Mouse (Mus musculus) neutrophil, adult 59 days (primary cell): ENCODE results near the gene Reln. TPM values are rescaled to one million over a fixed set of nuclear protein-coding genes. Genes with fewer than 3 reads are reported as not detected.

Experiments
- total RNA-seq, 2 experiments: library from RNA; stranded (reverse); gene quantifications; 1 replicate in 1 of 2; 2 replicates in 1 of 2; pipeline ENCODE4 v1.2.4; 2023

Gene Reln
- 1 to 10 TPM; 1.2 TPM for total RNA-seq

DNA sequence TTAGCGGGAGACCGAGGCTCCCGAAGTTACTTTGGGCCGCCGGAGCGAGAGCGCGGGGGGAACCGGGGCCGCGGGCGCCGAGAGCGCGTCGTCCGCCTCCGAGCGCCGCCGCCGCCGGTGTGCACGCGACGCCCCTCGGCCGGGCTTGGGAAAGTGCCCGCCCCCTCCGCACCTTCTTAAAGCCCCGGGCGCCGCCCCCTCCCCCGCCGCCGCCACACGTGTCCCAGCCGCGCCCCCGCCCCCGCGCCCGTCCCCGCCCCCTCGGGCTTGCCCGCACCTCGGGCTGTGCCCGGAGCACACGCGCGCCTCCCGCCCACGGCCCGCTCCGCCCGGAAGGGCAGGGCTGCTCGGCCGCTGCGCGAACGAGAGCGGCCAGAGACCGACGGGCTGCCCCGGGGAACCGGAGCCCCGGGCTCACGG, at the start of gene Reln:
TSS of gene Reln (minus strand) at position 147 of the 420 bp plus-strand sequence.

DNA sequence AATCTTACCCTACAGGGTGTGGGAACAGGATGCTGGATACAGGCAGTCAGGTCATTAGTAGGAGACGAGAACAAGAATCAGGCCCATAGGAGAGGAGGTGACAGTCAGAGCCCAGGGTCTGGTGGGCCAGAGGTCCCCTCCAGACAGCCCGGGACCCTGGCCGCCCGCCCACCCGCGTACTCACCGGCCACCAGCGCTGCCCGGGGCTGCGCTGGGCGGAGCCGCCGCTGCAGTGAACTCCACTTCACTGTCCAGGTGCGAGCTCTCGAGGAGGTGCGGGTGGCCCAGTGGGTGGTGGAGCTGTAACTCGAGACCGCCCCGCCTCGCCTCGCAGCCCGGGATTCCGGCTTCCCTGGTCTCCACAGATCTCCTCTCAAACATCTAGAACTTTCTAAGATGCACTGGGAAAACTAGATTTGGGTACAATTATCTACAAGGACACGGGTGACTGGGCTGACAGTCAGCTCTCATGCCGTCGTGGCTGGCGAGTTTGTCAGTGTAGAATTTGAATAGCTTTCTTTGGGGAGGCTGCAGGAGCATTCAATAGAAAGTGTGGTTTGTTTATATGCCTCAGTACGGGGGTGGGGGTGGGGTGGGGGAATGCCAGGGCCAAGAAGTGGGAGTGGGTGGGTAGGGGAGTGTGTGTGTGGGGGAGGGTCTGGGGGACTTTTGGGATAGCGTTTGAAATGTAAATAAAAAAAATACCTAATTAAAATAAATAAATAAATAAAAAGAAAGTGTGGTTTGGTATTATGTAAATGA, 479.0 kb downstream of the Reln start, which contains the start of gene Slc26a5:
TSS of gene Slc26a5 (minus strand) at position 259 of the 762 bp plus-strand sequence.

Other genes with a start within 250 kb of the Reln start
- gene Orc5, start 205.7 kb upstream of the Reln start, total RNA-seq, result 1 to 10 TPM; 8.1 to 8.7 TPM